Mouse (Mus musculus) heart, postnatal 14 days (tissue): Measurements from ENCODE around the gene Islr2. TPM values are rescaled to one million over a fixed set of nuclear protein-coding genes. Genes with fewer than 3 reads are reported as not detected.
A peak's percentile ranks its signal among the peaks of the same experiment; 100 is the strongest.
"Not testable (repeated sequence)": the region's sequence is repeated elsewhere in the genome, so short reads cannot be mapped to it uniquely, and the experiment has no call there.

ENCODE experiments used
- DNase-seq, 2 experiments: peaks; one replicate each; pipeline ENCODE4 v3.0.0; 2021 to 2022
- intact Hi-C: fragments of 180-260 bp; cut with DNase I; formaldehyde crosslinking; loops from one replicate; pipeline ENCODE4 v1.15.1; 2025
- long read RNA-seq, 2 experiments: library from polyadenylated mRNA; stranded (forward); transcript quantifications; one replicate each; pipeline ENCODE4 v2.0.0; 2021
- total RNA-seq, 2 experiments: library from RNA; stranded (reverse); gene quantifications; 2 replicates each; pipeline ENCODE4 v1.2.3; 2021

Islr2 gene
- 1 to 10 TPM; 3.0 to 3.3 TPM for total RNA-seq
- long read RNA-seq, experiment 1, result 0 reads
- long read RNA-seq, experiment 2, result 0 reads

DNA sequence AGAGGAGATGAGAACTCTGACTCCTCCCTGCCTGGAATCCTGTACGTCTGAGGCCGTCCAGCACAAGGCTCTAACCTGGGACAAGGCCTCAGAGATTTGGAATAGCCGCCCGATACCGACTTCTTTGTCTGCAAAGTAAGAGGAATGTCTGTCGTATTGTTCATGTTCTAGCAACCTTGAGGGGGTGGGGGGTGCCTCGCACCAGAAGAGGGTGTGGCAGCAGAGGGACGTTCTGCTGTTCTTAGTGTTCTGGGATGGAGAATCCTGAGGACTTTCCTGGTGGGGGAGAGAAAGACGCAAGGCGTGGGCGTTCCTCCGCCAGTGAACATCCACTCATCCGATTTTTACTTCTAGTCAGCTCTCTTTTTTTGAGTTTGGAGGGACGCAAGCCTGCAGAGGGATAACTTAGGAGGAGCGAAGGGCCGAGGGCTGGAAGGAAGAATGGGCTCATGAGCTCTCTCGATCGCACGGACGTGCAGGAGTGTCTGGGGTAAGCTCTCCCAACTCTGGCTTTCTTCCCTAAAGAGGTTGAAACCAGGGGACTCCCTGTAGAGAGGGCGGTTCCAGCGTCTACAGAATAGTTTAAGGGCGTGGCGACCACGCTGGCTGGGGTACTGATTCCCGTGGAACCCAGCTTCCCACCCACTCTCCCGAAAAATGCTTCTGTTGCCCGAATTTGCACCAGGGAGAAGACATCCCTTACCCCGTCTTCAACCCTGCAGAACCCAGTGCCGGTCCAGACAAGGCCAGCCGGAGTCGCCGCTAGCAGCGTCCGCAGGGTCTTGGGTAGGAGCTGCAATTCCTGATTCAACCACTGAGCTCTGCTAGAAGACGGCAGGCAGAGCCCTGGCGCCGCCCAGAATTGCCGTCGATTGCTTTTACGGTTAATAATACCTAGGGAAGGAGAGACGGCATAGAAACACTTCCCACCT is at the start of gene Islr2, which contains the start of gene Islr:
Gene Islr2 (minus strand): TSS at position 804 of the 932 bp plus-strand sequence.
Gene Islr (minus strand): TSS at position 791 of the 932 bp plus-strand sequence.
- peak; percentile 70 to 80 for DNase-seq
- intact Hi-C loops, result loop anchor here (1.0 kb wide), 1 partner anchor 165 kb away; no protein-coding TSS in a partner anchor

DNA sequence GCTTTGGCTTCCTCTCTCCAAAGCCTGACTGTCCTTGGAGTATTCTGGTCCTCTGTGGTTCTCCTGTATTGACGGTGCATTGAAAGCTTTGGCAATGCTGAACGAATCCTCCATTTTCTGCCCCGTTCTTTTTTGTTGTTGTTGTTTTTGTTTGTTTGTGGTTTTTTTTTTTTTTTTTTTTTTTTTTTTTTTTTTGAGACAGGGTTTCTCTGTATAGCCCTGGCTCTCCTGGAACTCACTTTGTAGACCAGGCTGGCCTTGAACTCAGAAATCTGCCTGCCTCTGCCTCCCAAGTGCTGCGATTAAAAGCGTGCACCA is 49.6 kb upstream of the Islr2 start:
- DNase-seq, result not testable (repeated sequence)
- intact Hi-C loops, result loop anchor here (2.0 kb wide), 1 partner anchor 21 kb away; no protein-coding TSS in a partner anchor

DNA sequence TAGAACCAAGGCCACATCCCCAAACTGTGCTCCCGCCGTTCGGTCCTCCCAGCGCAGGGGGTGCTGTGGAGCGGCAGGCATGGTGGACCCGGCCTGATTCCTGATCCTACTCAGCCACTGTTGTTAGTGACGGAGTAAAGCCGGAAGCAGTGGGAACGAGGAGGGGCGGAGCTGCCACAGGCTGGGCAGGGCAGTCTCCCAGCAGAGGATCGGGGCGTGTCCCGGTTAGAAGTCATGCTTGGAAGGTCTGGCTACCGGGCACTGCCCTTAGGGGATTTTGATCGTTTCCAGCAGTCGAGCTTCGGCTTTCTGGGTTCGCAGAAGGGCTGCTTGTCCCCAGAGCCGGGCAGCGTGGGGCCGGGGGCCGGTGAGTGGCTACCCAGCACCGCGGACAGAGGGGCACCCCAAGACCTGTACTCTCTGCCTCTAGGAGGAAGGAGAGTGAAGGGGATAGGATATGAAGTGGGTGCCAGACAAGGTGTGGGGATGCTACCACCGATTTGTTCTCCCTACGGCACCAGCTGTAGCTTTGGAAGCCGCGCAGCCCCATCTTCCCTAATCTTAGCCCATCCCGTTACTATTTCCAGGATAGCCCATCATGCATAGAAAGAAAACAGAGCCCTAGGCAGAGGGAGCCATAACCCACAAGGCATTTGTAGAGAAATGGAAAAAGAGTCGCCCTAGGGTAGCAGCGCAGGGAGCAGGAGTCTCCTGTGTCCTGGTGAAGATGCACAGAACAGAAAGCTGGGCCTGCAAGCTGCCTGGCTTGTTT is 49.1 kb upstream of the Islr2 start, which contains the start of gene Stoml1:
Gene Stoml1 (plus strand): TSS at position 132 of the 772 bp plus-strand sequence.
- intact Hi-C loops, result loop anchor here (2.0 kb wide), 1 partner anchor 22 kb away; no protein-coding TSS in a partner anchor

DNA sequence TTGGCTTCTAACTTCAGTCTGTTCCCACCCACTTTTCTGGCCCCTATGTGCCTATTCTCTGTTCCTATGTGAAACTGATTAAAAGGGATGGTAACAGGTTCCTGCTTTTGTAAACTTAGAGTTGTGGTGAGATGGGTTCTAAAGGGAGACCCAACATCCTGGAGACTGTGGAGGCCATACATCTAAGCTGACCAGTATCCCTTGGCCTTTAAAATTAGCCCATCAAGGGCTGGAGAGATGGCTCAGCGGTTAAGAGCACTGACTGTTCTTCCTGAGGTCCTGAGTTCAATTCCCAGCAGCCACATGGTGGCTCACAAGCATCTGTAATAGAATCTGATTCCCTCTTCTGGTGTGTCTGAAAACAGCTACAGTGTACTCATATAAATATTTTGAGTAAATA is 46.6 kb upstream of the Islr2 start:
- intact Hi-C loops, DNase-seq: not testable (repeated sequence)

More for the DNA sequence above, 49.1 kb upstream of the Islr2 start, which contains the start of gene Stoml1:
- peak; percentile 93 to 96 for DNase-seq

DNA sequence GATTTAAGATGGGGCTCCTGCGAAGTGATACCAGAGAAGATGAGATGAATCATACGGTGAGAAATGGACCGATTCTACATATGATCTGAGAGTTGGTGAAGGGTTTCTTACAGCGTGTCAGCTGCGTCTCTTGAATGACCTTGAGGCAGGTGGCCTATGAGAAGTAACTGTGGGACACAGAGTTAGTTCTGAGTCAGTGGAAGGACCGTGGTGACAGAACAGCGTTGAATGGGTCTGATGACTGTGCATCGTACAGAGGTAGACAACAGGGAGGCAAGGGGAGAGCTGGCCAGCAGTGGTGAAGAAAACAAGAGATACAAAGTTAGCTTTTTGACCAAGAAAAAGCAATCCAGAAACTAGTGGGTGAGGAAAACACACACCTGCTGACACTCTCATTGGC is 46.2 kb upstream of the Islr2 start:
- no peak for DNase-seq
- intact Hi-C loops, result no loop called here

DNA sequence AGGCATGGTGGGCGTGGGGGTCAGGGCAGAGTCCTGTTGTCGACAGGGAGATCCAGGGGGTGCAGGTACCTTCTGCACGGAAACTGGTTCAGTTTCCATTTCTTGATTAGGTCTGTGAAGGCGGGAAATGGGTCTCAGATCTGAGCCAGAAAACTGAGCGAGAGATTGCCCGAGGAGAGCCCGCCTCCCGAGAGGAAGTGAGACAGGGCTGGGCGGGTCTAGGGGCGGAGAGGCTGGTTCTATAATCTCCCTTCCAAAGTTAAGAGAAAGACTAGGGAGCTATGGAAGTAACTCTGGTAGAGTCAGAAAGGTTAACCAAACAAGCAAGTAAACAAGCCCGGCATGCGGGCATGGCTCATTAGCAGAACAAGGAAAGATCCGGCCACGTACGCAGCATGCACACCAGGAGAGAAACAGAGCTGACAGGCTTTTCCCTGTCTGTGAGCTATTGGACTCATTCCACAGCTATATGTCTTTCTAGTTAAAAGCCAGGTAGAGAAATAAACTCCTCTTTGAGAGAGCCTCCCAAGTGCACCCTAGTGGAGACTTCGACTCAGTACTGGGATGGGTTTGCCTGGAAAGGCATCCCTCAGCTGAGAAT is 45.6 kb upstream of the Islr2 start, which contains the start of gene Pml:
Gene Pml (minus strand): TSS at position 195 of the 601 bp plus-strand sequence.
- intact Hi-C loops, result no loop called here

DNA sequence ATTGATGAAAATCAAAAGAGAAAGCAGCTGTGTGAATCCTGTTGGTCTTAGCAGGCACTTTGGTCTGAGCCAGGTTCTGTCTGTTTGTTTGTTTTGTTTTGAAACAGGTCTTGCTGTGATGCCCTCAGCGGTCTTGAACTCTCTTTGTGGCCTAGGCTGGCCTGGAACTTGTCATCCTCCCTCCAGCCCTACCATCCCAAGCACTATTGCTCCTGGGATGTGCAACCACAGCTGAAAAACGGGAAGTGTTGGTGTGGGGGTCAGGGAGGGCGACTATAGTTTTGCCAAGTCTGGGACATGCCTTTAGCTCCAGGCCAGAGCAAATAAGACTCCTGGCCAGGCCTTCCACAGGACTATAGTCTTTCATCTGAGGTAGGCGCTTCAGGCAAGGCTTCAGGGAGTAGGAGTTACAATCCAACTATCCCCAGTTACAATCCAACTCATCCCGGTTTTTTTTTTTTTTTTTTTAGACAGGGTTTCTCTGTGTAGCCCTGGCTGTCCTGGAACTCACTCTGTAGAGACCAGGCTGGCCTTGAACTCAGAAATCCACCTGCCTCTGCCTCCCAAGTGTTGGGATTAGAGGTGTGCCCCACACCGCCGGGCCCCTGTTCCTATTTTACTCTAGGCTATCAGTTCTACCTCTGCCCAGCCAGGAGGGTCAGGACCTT is 44.8 kb upstream of the Islr2 start:
- no peak for DNase-seq

More for the DNA sequence above, 45.6 kb upstream of the Islr2 start, which contains the start of gene Pml:
- peak; percentile 74 to 83 for DNase-seq

DNA sequence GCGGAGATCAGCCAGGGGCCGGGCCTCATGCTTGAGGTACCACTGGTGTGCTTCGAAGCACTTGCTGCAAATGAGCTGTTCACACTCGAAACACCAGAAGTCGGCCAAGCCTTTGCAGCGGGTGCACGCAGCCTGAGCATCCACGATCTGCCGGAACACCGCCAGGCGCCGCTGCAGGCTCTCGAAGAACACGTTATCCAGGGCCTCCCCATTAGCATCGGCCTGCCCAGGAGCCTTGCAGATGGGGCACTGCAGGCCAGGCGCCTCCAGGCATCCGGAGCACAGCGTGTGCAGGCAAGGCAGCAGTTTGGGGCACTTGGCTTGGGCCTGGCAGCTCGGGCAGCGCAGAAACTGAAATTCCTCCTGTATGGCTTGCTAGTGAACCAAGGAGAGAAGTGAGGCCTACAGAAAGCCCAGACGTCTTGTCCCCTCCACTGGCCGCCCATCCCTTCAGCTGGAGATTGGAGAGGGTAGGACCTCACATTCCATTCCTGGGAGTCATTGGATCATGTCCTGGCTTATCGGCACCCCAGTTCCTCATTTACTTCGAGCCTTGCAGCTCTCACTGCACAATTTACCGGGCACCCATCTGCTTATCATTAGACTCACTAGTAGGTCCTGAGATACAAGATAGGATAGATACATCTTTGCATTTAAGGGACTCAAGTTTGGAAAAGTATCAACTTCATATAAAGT is 43.1 kb upstream of the Islr2 start:
- peak; percentile 85 to 86 for DNase-seq
- intact Hi-C loops, result loop anchor here (1.0 to 2.0 kb wide), 2 partner anchors 22 to 33 kb away; no protein-coding TSS in a partner anchor

More for the DNA sequence above, 44.8 kb upstream of the Islr2 start:
- intact Hi-C loops, result no loop called here

DNA sequence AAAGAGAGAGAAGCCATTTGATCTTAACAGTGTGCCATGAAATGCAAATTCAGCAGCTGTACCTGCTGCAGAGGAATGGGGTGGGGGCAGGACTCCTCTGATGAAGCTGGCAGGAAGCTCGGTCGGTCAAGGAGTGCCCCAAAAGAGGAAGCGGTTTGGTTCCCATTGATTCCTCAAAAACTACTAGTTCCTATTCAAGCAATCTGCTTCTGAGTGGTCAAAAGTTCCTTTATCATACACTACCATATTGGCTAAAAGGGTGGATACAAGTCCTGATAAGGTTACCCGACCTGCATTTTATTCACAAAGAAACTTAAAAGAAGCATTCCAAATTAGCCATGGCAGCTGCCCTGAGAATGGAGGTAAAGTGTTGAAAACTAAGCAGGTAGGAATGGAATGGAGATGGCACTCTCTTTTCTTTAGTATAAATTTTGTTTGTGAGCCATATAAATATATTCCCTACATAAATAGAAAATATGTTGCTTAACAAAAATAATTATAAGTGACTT is 42.0 kb upstream of the Islr2 start:
- intact Hi-C loops, result loop anchor here (2.0 kb wide), 1 partner anchor 23 kb away; no protein-coding TSS in a partner anchor

DNA sequence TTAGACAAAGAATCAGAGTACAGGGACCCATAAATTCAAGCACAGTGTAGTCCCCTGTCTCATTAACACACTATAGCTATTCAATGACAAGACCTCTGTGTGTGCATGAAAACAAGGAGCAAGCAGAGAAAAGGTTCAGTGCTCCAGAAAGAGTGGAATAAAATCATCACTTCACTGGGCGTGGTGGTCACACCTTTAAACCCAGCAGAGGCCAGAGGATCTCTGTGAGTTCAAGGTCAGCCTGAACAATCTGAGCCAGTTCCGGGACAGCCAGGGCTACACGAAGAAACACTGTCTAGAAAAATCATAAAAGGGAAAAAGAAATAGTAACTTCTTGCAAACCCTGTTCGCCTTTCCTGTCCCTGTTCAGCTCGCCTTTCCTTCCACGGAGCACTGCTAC is 39.6 kb upstream of the Islr2 start:
- DNase-seq, result no peak
- intact Hi-C loops, result no loop called here

More for the DNA sequence above, 42.0 kb upstream of the Islr2 start:
- no peak for DNase-seq

DNA sequence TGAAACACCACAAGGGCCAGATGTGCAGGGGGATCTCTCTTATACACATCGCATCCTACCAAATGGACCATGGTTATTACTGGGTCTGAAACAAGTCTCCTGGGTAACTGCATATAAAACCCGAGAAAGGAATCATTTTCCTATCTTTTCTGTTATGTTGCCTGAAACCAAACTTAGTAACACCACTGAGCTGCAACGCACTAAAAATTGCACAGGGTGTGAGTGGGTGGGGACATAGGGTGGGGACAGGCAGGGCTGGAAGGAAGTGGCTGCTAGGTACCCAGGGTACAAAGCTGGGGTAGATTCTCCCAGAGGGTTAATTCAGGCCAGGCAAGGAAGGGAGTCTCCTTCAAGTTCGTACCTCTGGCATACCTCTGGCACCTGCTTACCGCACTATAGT is 38.6 kb upstream of the Islr2 start:
- intact Hi-C loops, result no loop called here
- DNase-seq, result no peak

DNA sequence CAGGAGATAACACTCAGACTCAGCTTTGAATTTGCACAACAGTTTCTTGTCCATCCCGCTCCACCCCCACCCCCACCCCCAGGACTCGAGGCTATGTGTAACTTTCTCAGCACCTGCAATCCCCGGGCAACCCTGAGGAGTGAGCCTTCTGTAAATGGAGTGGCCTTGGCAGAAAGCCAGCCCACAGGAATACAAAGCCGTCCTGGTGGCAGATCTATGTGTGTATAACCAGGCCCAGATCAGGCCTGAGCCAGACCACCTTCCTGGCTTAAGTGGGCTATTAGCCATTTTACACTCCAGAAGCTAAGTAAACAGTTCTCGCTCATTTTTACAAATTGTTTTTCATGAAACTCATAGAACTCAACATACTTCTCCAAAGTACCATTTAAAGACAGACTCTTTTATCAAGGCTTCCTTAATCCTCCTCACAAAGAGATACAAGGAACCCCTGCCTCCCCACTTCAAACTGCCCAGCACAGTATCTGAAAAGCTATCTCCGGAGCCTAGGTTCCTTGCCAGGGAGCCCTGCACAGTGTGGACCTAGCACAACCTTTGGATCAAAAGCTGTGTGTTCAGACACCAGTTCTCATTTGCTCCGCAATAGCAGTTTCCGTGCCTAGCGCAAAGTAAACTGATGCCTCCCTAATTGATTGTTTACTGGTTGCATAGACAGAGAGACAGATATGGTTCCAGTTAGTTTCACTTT is 37.8 kb upstream of the Islr2 start:
- DNase-seq, result peak; percentile 50 to 69
- intact Hi-C loops, result no loop called here

DNA sequence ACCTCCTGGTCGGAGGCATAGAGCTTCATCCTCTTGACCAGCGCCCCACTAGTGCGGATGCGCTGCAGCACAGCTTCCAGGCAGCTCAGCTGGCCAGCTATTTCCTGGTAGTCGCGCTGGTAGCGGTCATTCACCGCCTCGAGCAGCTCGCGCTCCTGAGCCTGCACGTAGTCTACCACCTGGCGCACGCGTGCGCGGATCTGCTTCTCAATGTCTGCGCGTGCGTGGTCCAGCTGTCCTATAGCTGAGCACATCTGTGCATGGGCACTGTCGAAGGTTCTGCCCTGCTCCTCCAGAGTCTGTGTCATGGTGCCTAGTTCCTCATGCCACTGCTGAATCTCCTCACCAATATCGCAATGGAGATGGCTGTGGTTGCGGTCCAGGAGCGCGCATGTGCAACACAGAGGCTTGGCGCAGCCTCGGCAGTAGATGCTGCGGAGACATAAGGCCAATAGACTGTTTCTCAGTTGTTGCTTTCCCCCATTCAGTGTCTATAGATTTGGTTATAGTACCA is 30.4 kb upstream of the Islr2 start:
- intact Hi-C loops, result no loop called here
- DNase-seq, result no peak

DNA sequence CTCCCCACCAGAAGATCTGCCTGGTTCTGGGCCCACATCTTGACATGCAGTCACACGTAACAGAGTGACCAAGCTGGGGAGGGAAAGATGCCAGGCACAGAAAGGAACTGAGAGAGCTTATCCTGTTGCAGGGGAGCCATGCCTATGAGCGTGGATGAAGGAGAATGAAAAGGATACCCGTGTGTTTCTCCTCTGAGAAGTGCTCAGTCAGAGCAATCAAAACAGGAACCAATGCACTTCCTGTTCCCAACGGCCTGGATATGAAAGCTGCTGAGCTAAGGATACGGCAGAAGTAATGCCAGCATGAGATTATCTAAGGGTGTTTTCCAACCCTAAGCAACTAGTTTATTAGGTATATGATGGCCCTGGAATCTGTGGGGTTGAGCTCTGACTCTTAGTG is 28.3 kb upstream of the Islr2 start:
- DNase-seq, result no peak
- intact Hi-C loops, result no loop called here

DNA sequence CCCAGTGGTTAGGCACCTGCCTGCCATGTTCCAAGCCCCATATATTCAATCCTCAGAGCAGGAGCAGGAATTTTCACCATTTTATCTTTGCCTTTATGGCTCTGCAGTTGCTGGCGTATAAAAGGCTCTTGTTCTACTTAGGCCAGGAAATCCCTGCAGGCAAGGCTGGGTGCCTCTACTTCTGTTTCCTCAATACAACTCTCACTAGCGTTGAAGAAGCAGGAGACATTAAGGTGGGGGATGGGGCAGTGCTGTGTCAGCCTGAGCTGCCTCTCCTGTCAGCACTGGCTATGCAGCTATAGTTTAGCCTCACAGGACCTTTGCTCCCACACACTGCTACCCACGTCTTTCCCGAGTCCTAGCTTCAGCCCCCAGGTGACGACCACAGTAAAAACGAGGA is 27.6 kb upstream of the Islr2 start:
- no peak for DNase-seq
- intact Hi-C loops, result no loop called here

DNA sequence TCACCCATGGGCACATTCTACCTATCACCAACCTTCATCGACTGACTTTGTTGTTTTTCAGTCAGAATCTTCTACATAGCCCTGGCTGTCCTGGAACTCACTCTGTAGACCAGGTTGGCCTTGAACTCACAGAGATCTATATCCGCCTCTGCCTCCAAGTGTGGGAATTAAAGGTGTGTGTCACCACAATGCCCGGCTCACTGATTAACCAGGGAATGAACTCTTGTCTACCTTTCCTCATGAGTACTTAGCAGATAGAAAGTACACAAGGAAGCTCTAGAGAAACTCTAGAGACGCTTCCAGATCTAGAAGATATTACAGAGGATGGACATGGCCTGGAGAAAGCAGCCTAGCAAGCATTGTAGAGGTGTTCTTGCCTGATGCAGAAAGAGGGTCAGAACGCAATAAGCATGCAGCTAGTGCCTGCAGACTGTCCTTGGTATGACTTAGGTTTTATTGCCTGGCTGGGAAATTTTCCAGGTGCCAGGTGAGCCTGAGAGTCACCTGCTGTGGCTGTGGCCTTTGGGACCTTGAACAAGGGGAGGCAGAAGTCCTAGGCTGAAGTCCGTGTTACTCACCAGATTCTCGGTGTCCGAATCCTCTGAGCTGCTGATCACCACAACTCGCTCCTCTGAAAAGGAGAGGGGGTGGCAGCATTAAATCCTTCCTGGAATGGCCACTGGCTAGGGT is 24.8 kb upstream of the Islr2 start:
- DNase-seq, result no peak
- intact Hi-C loops, result loop anchor here (5.0 kb wide), 2 partner anchors 53 to 138 kb away; no protein-coding TSS in a partner anchor
